Mouse (Mus musculus): ENCODE data around the gene H2-D1.
"Not testable (repeated sequence)": the region's sequence is repeated elsewhere in the genome, so short reads cannot be mapped to it uniquely, and the experiment has no call there.

The H2-D1 gene

GRCm38 (mm10) chr17:35262664-35263522, at the start of gene H2-D1:
Gene H2-D1, plus strand, starts transcription at chr17:35262730.
- DNase-seq = peak; percentile 99

DNA sequence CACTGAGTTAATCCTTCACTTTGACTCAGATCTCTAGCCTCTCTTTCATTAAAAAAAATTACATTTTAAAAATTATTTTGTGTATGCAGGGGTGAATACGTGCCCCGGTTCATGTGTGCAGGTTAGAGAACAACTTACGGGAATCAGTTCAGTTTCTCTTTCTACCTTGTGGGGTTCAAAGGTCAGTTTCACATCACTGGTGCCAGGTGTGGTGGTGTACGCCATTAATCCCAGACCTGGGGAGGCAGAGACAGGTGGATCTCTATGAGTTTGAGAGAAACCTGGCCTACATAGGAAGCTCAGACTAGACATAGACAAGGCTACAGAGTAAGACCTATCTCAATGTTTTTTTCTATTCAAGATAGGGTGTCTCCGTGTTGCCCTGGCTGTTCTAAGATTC, 49.5 kb upstream of the H2-D1 start:
- DNase-seq = no peak

- no peak for DNase-seq
Observed at GRCm38 (mm10) chr17:35218516-35219193, 43.9 kb upstream of the H2-D1 start.

DNA sequence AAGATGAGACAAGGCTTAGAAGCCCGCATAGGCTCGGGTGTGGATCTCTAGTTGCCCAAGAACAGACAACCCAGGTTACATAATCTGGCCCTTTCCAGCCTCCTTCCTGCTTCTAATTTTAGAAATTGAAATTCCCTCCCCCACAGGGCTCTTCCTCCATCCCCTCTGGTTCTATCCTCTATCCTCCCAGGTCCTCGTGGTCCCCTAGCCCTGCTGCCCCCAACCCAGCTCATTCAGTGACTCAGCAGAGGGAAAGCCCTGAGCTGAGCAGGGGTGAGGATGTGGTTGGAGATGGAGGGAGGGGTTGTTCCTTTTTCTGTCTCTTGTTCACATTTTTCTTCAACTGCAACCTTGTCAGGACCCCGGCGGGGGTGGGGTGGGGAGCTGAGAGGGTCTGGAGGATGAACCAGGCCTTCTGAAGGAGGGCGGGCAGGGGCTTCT, 42.9 kb upstream of the H2-D1 start:
- DNase-seq = no peak

GRCm38 (mm10) chr17:35220156-35220952, 42.2 kb upstream of the H2-D1 start, which contains the start of gene Gm16181:
Gene Gm16181, plus strand, starts transcription at chr17:35220834.
- DNase-seq = no peak

GRCm38 (mm10) chr17:35222299-35222698, 40.2 kb upstream of the H2-D1 start:
- DNase-seq = no peak

DNA sequence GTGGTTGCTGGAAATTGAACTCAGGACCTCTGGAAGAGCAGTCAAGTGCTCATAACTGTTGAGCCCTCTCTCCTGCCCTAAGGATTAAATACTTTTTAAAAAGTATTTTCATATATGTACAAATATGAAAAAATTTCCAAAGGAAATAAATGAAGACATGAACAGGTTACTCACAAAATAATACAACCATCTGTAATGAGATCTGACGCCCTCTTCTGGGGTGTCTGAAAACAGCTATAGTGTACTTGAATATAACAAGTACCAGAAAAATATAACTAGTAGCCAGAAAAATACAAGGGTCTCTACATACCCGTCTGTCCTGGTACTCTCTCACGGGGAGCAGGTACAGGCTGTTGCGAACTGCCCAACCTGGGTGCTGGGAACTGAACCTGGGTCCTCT, 37.9 kb upstream of the H2-D1 start:
- no peak for DNase-seq

- DNase-seq = no peak
Observed at GRCm38 (mm10) chr17:35225456-35225855, 37.1 kb upstream of the H2-D1 start.

- no peak for DNase-seq
Observed at GRCm38 (mm10) chr17:35226561-35227046, 35.9 kb upstream of the H2-D1 start.

DNA sequence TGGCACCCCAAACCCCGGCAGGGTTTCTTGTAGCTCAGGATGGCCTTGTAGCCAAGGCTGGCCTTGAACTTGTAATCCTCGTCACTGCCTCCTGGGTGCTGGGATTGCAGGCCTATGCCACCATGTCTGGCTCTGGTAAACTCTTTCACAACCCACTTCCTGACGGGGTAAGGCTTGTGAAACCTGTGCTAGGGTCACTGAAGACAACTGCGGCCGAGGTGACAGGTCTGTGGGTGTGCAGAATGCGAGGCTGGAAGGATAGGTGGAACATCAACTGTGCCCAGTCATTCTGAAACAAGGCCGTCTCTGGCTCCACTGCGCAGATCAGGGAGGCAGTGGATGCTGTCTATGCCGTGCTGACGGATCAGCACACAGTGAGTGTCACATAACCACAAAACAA, 31.5 kb upstream of the H2-D1 start:
- no peak for DNase-seq

- peak; percentile 87 for DNase-seq
Observed at GRCm38 (mm10) chr17:35232043-35232442, 30.5 kb upstream of the H2-D1 start.

DNA sequence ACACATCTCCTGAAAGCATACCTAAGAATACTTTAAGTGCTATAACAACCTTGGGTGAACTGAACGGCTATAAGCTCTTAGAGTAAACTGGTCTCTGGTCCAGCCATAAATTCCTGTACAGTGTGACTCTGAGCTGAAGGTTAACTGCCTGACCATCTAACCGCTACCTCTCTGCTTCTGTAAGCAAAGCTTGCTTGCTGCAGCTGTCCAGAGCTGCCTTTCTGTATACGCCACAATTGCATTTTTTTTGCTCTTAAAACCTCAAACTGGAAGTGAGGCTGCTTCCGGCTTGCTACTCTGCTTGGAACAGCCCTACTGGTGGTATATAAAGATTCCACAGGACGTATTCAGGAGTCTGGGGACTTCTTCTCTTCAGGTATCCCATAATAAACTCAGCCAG, 29.9 kb upstream of the H2-D1 start:
- no peak for DNase-seq

GRCm38 (mm10) chr17:35233114-35233980, 29.2 kb upstream of the H2-D1 start, which contains the start of gene Atp6v1g2:
Gene Atp6v1g2, plus strand, starts transcription at chr17:35233660.
- DNase-seq = no peak

GRCm38 (mm10) chr17:35234090-35234489, 28.4 kb upstream of the H2-D1 start:
- DNase-seq = not testable (repeated sequence)

- no peak for DNase-seq
Observed at GRCm38 (mm10) chr17:35234903-35235302, 27.6 kb upstream of the H2-D1 start.

GRCm38 (mm10) chr17:35235614-35236389, 26.7 kb upstream of the H2-D1 start, which contains the start of gene Nfkbil1:
Gene Nfkbil1, minus strand, starts transcription at chr17:35235792.
- DNase-seq = peak; percentile 89

DNA sequence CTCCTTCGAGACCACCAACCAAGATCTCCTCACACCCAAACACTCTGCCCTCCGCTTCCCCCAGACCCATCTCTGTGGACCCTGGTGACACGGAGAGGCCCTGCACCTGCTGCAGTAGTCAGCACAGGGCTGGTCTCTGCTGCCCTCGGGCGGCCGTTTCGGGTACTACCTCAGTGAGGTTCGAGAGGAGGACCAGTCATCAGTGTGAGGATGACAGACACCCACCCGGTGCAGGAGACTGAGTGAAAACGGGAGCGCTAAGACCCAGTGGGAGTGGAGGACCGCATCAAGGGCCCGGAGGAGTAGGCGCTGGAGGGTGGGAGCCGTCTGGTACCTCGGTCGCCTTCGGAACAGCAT, 26.2 kb upstream of the H2-D1 start:
- DNase-seq = peak; percentile 99

- no peak for DNase-seq
Observed at GRCm38 (mm10) chr17:35236996-35237395, 25.5 kb upstream of the H2-D1 start.

GRCm38 (mm10) chr17:35237504-35237903, 25.0 kb upstream of the H2-D1 start:
- no peak for DNase-seq

DNA sequence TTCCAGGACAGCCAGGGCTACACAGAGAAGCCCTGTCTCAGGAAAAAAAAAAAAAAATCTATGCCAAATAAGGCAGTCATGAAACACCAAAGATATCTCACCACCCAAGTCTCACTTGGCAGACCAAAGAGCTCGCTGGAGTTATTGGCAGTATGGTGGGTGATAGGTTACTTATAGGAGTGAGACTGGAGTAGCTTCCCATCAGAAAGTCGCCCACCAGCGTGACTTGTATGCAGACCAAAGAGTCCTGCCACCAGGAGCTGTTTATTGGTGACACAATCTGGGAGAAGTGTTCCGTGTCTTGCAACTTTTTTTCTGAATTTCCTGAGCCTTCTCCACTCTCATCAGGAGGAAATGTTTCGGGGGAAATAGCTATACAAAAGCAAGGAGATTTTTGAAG, 22.8 kb upstream of the H2-D1 start:
- no peak for DNase-seq

Measured in right cerebral cortex, postnatal 14 days (tissue).